Mouse (Mus musculus) activated CD4-positive, CD25-positive, alpha-beta regulatory T cell, adult 4 months (primary cell): ENCODE data around the gene Lyrm4. TPM values are rescaled to one million over a fixed set of nuclear protein-coding genes. Genes with fewer than 3 reads are reported as not detected.

Experiments
- ATAC-seq: one replicate; pipeline ENCODE4 v1.8.0; 2017
- polyA plus RNA-seq, 2 experiments: library from polyadenylated mRNA; unstranded; fragments of 100-300 nt; shearing (Covaris generic); gene quantifications; one replicate each; pipeline ENCODE4 v1.2.1; 2017

Lyrm4 gene
- polyA plus RNA-seq, 2 experiments from 2014 or later, result 29.3 to 38.9 TPM

DNA sequence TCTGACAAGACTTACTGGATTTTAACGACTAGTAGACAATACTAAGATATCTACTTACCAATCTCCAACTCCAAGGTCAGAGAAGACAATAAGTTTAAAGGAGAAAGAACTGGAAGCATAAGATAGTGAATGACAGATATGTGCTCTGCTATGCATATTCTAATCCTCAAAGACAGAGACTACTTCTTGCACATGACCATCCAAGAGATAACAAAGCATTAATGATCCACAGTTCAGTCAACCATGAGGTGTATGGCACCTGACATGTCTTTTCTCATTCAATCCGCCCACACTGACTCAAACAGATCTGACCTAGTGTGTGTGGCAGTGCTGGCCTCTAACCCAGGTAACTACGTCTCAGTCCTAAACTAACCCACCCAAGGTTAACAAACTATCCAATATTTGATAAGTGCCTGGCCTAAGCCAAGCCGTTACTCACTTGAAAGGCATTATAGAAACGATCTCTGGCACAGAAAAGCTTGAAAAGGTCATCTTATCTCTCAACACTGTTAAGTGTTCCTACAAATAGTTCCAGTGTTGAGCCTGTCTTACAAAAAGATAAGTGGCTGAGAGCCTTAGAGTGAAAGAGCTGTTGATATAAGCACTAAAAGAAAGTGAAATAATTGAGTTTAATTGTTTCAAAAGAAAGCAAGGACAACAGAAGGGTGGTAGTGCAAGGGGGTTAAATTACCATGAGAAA, 20.5 kb downstream of the Lyrm4 start:
- no peak for ATAC-seq

- ATAC-seq, result peak; percentile 84
Observed at GRCm38 (mm10) chr13:36088168-36088567, 29.2 kb downstream of the Lyrm4 start.

GRCm38 (mm10) chr13:36087427-36087826, 29.9 kb downstream of the Lyrm4 start:
- ATAC-seq, result no peak

- ATAC-seq, result no peak
Observed at GRCm38 (mm10) chr13:36086608-36087391, 30.5 kb downstream of the Lyrm4 start.

GRCm38 (mm10) chr13:36085971-36086370, 31.4 kb downstream of the Lyrm4 start:
- ATAC-seq, result no peak

- ATAC-seq, result no peak
Observed at GRCm38 (mm10) chr13:36084701-36085100, 32.6 kb downstream of the Lyrm4 start.

DNA sequence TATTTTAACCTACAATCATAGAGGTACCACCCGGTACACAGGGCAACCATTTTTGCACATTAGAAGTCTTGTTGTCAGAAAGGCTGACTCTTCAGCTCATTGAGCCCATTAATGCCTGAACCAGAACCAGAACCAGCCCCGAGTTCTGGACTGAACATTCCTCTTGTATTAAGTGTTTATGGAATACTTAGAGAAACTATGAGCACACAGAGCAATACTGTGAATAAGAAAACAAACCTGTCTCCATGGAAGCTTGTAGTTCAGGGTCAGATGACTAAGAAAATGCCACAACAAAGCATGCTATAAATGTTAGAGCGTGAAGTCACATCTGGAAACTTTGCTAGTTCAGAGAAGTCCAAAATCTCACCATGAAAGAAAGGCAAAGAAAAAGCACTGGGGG, 35.7 kb downstream of the Lyrm4 start:
- ATAC-seq, result no peak

DNA sequence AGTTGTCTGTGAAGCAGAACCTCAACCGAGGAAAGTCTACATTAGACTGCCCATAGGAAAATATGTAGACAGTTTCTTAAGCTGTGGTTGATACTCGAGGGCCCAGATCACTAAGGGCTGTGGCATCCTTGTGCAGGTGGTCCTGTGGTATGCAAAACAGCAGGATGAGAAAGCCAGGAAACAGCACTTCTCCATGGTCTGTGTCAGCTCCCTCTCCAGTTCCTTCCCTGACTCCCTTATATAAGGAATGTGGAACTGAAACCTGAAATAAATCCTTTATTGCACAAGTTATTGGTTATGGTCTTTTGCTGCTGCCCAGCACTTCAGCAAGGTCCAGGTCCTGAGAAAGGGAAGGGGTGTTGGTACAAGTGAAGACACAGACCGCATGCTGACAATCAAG, 42.8 kb downstream of the Lyrm4 start:
- no peak for ATAC-seq

- ATAC-seq, result no peak
Observed at GRCm38 (mm10) chr13:36066676-36067075, 50.6 kb downstream of the Lyrm4 start.

DNA sequence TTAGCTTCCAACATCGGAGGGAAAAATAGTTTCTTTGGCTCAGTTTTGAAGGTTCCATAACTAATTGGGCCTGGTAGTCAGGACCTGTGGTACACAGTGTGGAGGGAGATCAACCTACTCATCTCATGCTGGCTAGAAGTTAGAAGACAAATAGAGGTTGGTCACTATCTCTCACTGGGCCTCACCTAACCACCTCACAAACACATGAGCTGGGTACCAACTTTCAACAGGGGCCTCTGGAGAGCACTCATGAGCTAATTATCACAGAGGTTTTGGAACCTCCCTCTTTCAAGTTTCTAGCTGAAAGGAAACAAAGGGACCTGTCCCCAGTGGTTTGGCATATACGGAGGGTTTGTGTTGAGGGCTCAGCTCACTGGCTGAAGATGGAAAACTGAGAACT, 59.8 kb downstream of the Lyrm4 start:
- ATAC-seq, result no peak

GRCm38 (mm10) chr13:36056925-36057324, 60.4 kb downstream of the Lyrm4 start:
- no peak for ATAC-seq

DNA sequence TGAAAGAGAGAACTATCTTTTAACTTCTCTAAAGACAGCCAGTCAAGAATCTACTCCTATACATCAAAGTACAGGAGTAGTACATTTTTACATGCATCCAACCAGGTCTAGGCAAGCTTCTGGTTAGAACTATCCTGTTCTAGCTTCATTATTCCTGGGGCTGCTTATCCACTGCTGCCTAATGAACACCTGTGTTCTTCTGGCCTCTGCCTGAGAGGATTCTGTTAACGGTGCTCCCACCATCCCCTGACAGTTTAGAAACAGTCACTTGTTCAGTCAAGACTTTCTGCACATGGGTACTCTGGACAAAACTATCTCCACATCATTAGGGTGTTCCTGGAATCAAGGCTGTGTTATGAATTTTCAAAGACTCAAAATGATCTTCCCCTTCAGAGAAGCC, 60.8 kb downstream of the Lyrm4 start:
- ATAC-seq, result no peak

- ATAC-seq, result no peak
Observed at GRCm38 (mm10) chr13:36035528-36035927, 81.8 kb downstream of the Lyrm4 start.

DNA sequence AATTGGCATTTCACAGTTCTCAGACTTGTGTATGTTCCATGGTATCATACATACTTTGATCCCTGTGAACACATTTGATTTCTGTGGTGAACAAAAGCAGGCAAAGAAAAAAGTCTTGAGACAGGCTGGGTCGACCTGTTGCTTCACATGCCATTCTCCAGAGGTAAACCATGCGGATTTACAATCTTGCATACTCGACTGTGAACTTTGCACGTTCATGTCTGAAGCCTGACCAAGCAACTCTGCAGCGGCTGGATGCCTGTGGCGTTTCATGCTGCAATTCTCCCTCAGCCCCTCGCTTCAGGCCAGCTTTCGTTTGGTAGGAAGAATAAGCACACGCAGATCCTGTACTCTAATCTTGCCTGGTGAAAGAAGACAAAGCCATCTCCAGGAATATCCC, 85.4 kb downstream of the Lyrm4 start:
- ATAC-seq, result no peak

DNA sequence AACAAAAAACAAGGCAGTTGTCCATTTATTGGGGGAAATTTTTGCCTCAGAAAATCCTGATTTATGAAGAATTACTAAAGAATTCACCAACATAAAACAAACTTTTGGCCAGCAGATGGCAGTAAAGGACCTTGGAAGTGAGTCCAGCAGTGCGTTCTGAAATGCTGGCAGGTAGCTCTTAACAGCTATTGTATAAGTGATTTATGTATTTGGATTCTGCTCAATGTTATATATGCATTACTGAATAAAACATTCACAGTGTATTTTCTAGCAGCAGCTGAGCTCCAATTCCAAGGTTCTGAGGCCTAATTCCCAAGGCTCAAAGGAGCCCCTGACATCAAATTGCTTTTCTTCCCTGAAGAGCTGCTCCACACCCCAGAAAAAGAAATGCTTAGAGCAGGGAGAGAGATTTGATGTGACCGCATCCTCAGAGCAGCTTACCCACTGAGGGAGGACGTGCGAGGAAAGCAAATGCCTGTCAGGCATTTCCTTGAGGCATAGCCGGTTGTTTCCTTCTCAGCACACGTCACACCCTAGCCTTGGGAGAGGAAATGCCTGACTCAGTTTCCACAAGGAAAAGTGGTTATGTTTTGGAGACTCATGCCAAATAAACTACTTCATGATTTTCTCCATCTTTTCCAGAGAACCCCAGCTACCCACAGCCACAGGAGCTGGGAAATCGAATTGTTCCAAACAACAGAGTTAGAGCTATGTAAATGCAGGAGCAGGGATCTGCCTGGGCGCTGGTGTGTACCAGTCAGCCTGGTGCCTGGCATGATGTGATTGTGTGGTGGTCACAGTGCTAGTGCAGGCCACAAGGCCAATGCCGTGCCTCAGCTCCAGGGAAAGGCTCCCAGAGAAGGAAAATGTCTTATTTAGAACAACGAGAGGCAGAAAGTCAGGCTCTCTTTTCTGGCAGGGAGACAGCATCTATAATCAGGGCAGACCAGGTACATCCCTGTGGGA, 97.7 kb downstream of the Lyrm4 start:
- no peak for ATAC-seq

- no peak for ATAC-seq
Observed at GRCm38 (mm10) chr13:36018017-36018416, 99.3 kb downstream of the Lyrm4 start.

GRCm38 (mm10) chr13:36015636-36016035, 101.7 kb downstream of the Lyrm4 start:
- ATAC-seq, result no peak

DNA sequence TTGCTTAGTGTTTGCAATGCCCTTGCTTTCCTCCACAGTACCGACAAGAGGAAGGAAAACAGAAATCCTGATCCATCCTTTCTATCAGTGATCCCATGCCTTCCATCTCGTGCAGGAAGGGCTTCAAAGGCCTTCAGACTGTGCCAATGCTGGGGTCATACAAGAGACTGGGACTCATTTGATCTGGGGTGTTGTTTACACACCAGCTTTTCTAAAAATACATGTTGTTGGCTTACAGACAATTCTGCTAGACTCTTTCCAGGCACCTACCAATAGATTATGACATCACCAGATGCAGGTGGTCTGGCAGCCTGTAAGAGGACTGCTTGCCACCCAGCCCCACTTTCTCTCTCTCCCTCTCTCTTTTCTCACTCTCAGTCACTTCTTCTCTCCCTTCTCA, 107.3 kb downstream of the Lyrm4 start:
- ATAC-seq, result no peak

DNA sequence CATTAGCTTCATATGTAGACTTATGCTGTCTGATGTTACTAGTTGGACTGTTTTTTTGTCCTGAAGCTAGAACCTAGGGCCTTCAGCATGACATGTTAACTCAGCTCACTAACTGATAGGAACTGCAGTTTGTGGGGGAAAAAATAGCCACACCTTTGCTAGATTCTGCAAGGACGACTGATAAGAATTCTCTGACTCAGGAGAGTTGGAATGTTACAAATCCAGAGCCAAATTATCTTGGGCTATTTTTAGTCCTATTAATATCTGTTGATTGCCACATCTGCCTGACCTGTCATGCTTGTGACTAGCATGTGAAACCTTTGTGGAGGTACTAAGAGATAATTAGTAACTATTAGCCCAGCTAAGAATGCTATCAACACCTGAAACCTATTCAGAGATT, 116.5 kb downstream of the Lyrm4 start:
- ATAC-seq, result no peak

GRCm38 (mm10) chr13:35997606-35998005, 119.7 kb downstream of the Lyrm4 start:
- no peak for ATAC-seq

GRCm38 (mm10) chr13:35995696-35996426, 121.5 kb downstream of the Lyrm4 start:
- no peak for ATAC-seq

DNA sequence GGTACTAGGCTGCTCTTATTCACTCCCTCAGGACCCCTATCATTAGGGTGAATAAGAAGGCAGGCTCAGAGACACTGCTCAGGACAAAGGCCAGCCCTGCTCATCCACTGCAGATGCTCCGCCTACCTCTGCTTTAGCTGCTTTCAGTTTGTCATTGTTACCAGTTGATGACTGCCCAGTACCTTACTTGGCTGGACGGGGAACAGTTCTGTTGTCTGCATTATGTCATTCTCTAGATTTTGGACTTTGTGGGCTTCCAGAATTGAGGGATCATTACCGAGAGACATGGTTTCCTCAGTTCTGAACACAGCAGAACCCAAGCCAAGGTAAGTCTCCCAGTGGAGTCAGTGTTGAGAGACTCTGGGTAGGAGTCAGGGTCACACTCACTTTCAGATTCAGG, 122.1 kb downstream of the Lyrm4 start:
- ATAC-seq, result no peak
